Mouse (Mus musculus) CH12.LX (cell line): ENCODE results near the gene Pck2. TPM values are rescaled to one million over a fixed set of nuclear protein-coding genes. Genes with fewer than 3 reads are reported as not detected.
A peak's percentile ranks its signal among the peaks of the same experiment; 100 is the strongest.

Experiments used
- DNase-seq: peaks from one replicate; pipeline ENCODE4 v3.0.0-alpha.2; 2013; ENCODE audit errors: extremely low read depth
- H3K27ac ChIP-seq: 2 replicates; pipeline ENCODE4 v1.5.1; 2012; ENCODE audit warnings: low read depth, mild to moderate bottlenecking, control low read depth, moderate library complexity; ENCODE audit not compliant: insufficient read depth
- H3K27me3 ChIP-seq: replicated peaks from 2 replicates; pipeline ENCODE3; 2012; ENCODE audit warnings: inconsistent platforms
- H3K36me3 ChIP-seq, 2 experiments: replicated peaks in 1 of 2; 2 replicates each; pipeline versions ENCODE3 to v1.6.1; 2012; ENCODE audit warnings: inconsistent platforms in 1 of 2, low read length in 1 of 2, mild to moderate bottlenecking in 1 of 2, mixed read lengths in 1 of 2, moderate library complexity in 1 of 2; ENCODE audit not compliant: control insufficient read depth in 1 of 2, insufficient read depth in 1 of 2
- H3K4me1 ChIP-seq, 2 experiments: 2 replicates each; pipeline ENCODE4 v1.6.1; 2012; ENCODE audit warnings: inconsistent platforms in 1 of 2, moderate library complexity in 1 of 2; ENCODE audit not compliant: insufficient read depth in 2 of 2, control insufficient read depth in 1 of 2
- H3K4me2 ChIP-seq: 2 replicates; pipeline ENCODE4 v1.6.1; 2012; ENCODE audit warnings: low read depth, mild to moderate bottlenecking, control low read depth; ENCODE audit not compliant: poor library complexity, insufficient read depth, severe bottlenecking
- H3K4me3 ChIP-seq, 3 experiments: fragments of 150-350 bp in 1 of 3; sonication (generic) in 1 of 3; replicated peaks in 1 of 3; 2 replicates each; pipeline versions ENCODE3 to v1.5.1; 2011 to 2012; ENCODE audit warnings: low read depth in 2 of 3, low read length in 2 of 3, mild to moderate bottlenecking in 2 of 3, moderate library complexity in 2 of 3, control low read depth in 1 of 3, improper control_type of control experiment in 1 of 3, inconsistent platforms in 1 of 3, mixed read lengths in 1 of 3; ENCODE audit not compliant: poor library complexity in 1 of 3
- H3K79me2 ChIP-seq: replicated peaks from 2 replicates; pipeline ENCODE4 v1.6.1; 2012; ENCODE audit warnings: mild to moderate bottlenecking, moderate library complexity; ENCODE audit not compliant: control insufficient read depth, poor library complexity, insufficient read depth, severe bottlenecking; ENCODE audit errors: extremely low read depth
- H3K9ac ChIP-seq: 2 replicates; pipeline ENCODE4 v1.6.1; 2012; ENCODE audit warnings: low read depth, mild to moderate bottlenecking, control low read depth, moderate library complexity; ENCODE audit not compliant: insufficient read depth
- H3K9me3 ChIP-seq: replicated peaks from 2 replicates; pipeline ENCODE3; 2012; ENCODE audit warnings: low read length, inconsistent platforms, mixed read lengths
- BHLHE40 ChIP-seq: IDR thresholded peaks from 2 replicates; pipeline ENCODE4 v1.6.1; 2011; ENCODE audit warnings: mild to moderate bottlenecking, low read depth, low read length, improper control_type of control experiment
- CHD1 ChIP-seq: IDR thresholded peaks from 2 replicates; pipeline ENCODE4 v1.6.1; 2012; ENCODE audit warnings: low read depth, low read length, improper control_type of control experiment, inconsistent platforms
- CHD2 ChIP-seq: IDR thresholded peaks from 2 replicates; pipeline ENCODE4 v1.6.1; 2011; ENCODE audit warnings: low read length, improper control_type of control experiment
- CTCF ChIP-seq, 2 experiments: IDR thresholded peaks in 1 of 2; conservative IDR thresholded peaks in 1 of 2; 2 replicates each; pipeline ENCODE4 v1.5.1; 2011 to 2012; ENCODE audit warnings: low read depth in 2 of 2, low read length in 2 of 2, improper control_type of control experiment in 1 of 2, inconsistent platforms in 1 of 2, mild to moderate bottlenecking in 1 of 2, moderate library complexity in 1 of 2
- E2F4 ChIP-seq: IDR thresholded peaks from 2 replicates; pipeline ENCODE4 v1.6.1; 2011; ENCODE audit warnings: low read depth, low read length, improper control_type of control experiment; ENCODE audit not compliant: insufficient replicate concordance
- ELF1 ChIP-seq: IDR thresholded peaks from 2 replicates; pipeline ENCODE4 v1.6.1; 2014; ENCODE audit warnings: low read depth, mild to moderate bottlenecking, inconsistent platforms, low read length, improper control_type of control experiment
- EP300 ChIP-seq: IDR thresholded peaks from 2 replicates; pipeline ENCODE4 v1.6.1; 2011; ENCODE audit warnings: low read length, improper control_type of control experiment
- ETS1 ChIP-seq: conservative IDR thresholded peaks from 2 replicates; pipeline ENCODE4 v1.6.1; 2012; ENCODE audit warnings: low read depth, mild to moderate bottlenecking, inconsistent platforms, low read length, improper control_type of control experiment, moderate library complexity
- GABPA ChIP-seq: IDR thresholded peaks from 2 replicates; pipeline ENCODE4 v1.6.1; 2012; ENCODE audit warnings: low read depth, low read length, improper control_type of control experiment, inconsistent platforms; ENCODE audit not compliant: insufficient replicate concordance
- HCFC1 ChIP-seq: IDR thresholded peaks from 2 replicates; pipeline ENCODE4 v1.6.1; 2012; ENCODE audit warnings: low read depth, mild to moderate bottlenecking, inconsistent platforms, low read length, improper control_type of control experiment
- IRF4 ChIP-seq: IDR thresholded peaks from 2 replicates; pipeline ENCODE4 v1.6.1; 2014; ENCODE audit warnings: low read depth, mild to moderate bottlenecking, inconsistent platforms, low read length, improper control_type of control experiment
- JUN ChIP-seq: IDR thresholded peaks from 2 replicates; pipeline ENCODE4 v1.6.1; 2011; ENCODE audit warnings: low read depth, mild to moderate bottlenecking, low read length, improper control_type of control experiment, moderate library complexity; ENCODE audit not compliant: insufficient read depth
- JUND ChIP-seq: conservative IDR thresholded peaks from 2 replicates; pipeline ENCODE4 v1.6.1; 2011; ENCODE audit warnings: low read depth, low read length, improper control_type of control experiment
- KAT2A ChIP-seq: IDR thresholded peaks from 2 replicates; pipeline ENCODE4 v1.6.1; 2012; ENCODE audit warnings: low read length, improper control_type of control experiment, inconsistent platforms; ENCODE audit not compliant: insufficient replicate concordance
- MAFK ChIP-seq: IDR thresholded peaks from 2 replicates; pipeline ENCODE4 v1.6.1; 2011; ENCODE audit warnings: low read length, improper control_type of control experiment; ENCODE audit not compliant: insufficient replicate concordance
- MAX ChIP-seq: IDR thresholded peaks from 2 replicates; pipeline ENCODE4 v1.6.1; 2011; ENCODE audit warnings: low read length, improper control_type of control experiment
- MAZ ChIP-seq: IDR thresholded peaks from 2 replicates; pipeline ENCODE4 v1.6.1; 2012; ENCODE audit warnings: low read depth, mild to moderate bottlenecking, inconsistent platforms, low read length, improper control_type of control experiment, moderate library complexity
- MEF2A ChIP-seq: IDR thresholded peaks from 2 replicates; pipeline ENCODE4 v1.6.1; 2014; ENCODE audit warnings: low read depth, mild to moderate bottlenecking, inconsistent platforms, low read length, improper control_type of control experiment, borderline replicate concordance
- MXI1 ChIP-seq: IDR thresholded peaks from 2 replicates; pipeline ENCODE4 v1.6.1; 2011; ENCODE audit warnings: mild to moderate bottlenecking, low read depth, low read length, improper control_type of control experiment
- MYC ChIP-seq: IDR thresholded peaks from 2 replicates; pipeline ENCODE4 v1.6.1; 2011; ENCODE audit warnings: low read depth, mild to moderate bottlenecking, improper control_type of control experiment, low read length
- NELFE ChIP-seq: IDR thresholded peaks from 2 replicates; pipeline ENCODE4 v1.6.1; 2011; ENCODE audit warnings: low read depth, low read length, improper control_type of control experiment
- NRF1 ChIP-seq: IDR thresholded peaks from 2 replicates; pipeline ENCODE4 v1.6.1; 2014; ENCODE audit warnings: low read depth, mild to moderate bottlenecking, inconsistent platforms, low read length, improper control_type of control experiment, moderate library complexity
- PAX5 ChIP-seq: IDR thresholded peaks from 2 replicates; pipeline ENCODE4 v1.6.1; 2012; ENCODE audit warnings: low read length, inconsistent platforms, mixed read lengths
- POLR2A ChIP-seq: IDR thresholded peaks from 2 replicates; pipeline ENCODE4 v1.6.1; 2011; ENCODE audit warnings: low read depth, mild to moderate bottlenecking, improper control_type of control experiment, low read length
- POLR2AphosphoS2 ChIP-seq: IDR thresholded peaks from 2 replicates; pipeline ENCODE4 v1.6.1; 2011; ENCODE audit warnings: low read depth, low read length, improper control_type of control experiment
- RAD21 ChIP-seq: IDR thresholded peaks from 2 replicates; pipeline ENCODE4 v1.6.1; 2011; ENCODE audit warnings: low read depth, mild to moderate bottlenecking, low read length, improper control_type of control experiment, moderate library complexity
- RCOR1 ChIP-seq: conservative IDR thresholded peaks from 2 replicates; pipeline ENCODE4 v1.6.1; 2012; ENCODE audit warnings: low read depth, mild to moderate bottlenecking, inconsistent platforms, low read length, improper control_type of control experiment
- SIN3A ChIP-seq: IDR thresholded peaks from 2 replicates; pipeline ENCODE4 v1.6.1; 2012; ENCODE audit warnings: low read length, improper control_type of control experiment, inconsistent platforms
- SMC3 ChIP-seq: IDR thresholded peaks from 2 replicates; pipeline ENCODE4 v1.6.1; 2011; ENCODE audit warnings: low read depth, low read length, improper control_type of control experiment
- TBP ChIP-seq: conservative IDR thresholded peaks from 2 replicates; pipeline ENCODE4 v1.6.1; 2011; ENCODE audit warnings: low read depth, low read length, improper control_type of control experiment
- TCF12 ChIP-seq: IDR thresholded peaks from 2 replicates; pipeline ENCODE4 v1.6.1; 2014; ENCODE audit warnings: low read depth, mild to moderate bottlenecking, inconsistent platforms, low read length, improper control_type of control experiment
- UBTF ChIP-seq: IDR thresholded peaks from 2 replicates; pipeline ENCODE4 v1.6.1; 2012; ENCODE audit warnings: low read depth, mild to moderate bottlenecking, inconsistent platforms, low read length, improper control_type of control experiment, moderate library complexity
- USF1 ChIP-seq: IDR thresholded peaks from 2 replicates; pipeline ENCODE4 v1.6.1; 2014; ENCODE audit warnings: low read depth, mild to moderate bottlenecking, inconsistent platforms, low read length, improper control_type of control experiment
- USF2 ChIP-seq: conservative IDR thresholded peaks from 2 replicates; pipeline ENCODE4 v1.6.1; 2011; ENCODE audit warnings: low read depth, low read length, improper control_type of control experiment
- ZC3H11A ChIP-seq: IDR thresholded peaks from 2 replicates; pipeline ENCODE4 v1.6.1; 2012; ENCODE audit warnings: low read depth, mild to moderate bottlenecking, inconsistent platforms, low read length, improper control_type of control experiment
- ZKSCAN1 ChIP-seq: IDR thresholded peaks from 2 replicates; pipeline ENCODE4 v1.6.1; 2012; ENCODE audit warnings: low read depth, inconsistent platforms, low read length, improper control_type of control experiment, borderline replicate concordance
- ZMIZ1 ChIP-seq: IDR thresholded peaks from 2 replicates; pipeline ENCODE4 v1.6.1; 2012; ENCODE audit warnings: low read depth, mild to moderate bottlenecking, inconsistent platforms, low read length, improper control_type of control experiment
- ZNF384 ChIP-seq: IDR thresholded peaks from 2 replicates; pipeline ENCODE4 v1.6.1; 2012; ENCODE audit warnings: low read depth, low read length, improper control_type of control experiment, inconsistent platforms
- dilution Hi-C: fragments of 300-500 bp; cut with MboI; formaldehyde crosslinking; loops from 2 replicates; pipeline ENCODE4 v1.14.3; 2020; ENCODE audit warnings: low sequenced_read_pairs; ENCODE audit not compliant: extremely low pct_unique_long_range_greater_than_20kb, extremely low pct_ligation_motif_present
- in situ Hi-C: fragments of 300-500 bp; cut with MboI; formaldehyde crosslinking; loops from 3 replicates; pipeline ENCODE4 v1.14.3; 2019; ENCODE audit warnings: low sequenced_read_pairs, low pct_ligation_motif_present, low pct_unique_long_range_greater_than_20kb, mixed read lengths
- polyA plus RNA-seq: library from polyadenylated mRNA; unstranded; fragments of >175 nt; gene quantifications from 2 replicates; pipeline ENCODE4 v1.2.1, GENCODE M21; 2012; ENCODE audit warnings: low read depth; ENCODE audit not compliant: insufficient read length
- total RNA-seq, 2 experiments: library from RNA; depleted of rRNA; stranded (reverse); fragments of 300-350 nt in 1 of 2; fragments of >200 nt in 1 of 2; gene quantifications; 2 replicates each; pipeline ENCODE4 v1.2.3; 2012 to 2014

The Pck2 gene
- total and polyA plus RNA-seq, 3 experiments, result 120 to 286 (median 144) TPM

DNA sequence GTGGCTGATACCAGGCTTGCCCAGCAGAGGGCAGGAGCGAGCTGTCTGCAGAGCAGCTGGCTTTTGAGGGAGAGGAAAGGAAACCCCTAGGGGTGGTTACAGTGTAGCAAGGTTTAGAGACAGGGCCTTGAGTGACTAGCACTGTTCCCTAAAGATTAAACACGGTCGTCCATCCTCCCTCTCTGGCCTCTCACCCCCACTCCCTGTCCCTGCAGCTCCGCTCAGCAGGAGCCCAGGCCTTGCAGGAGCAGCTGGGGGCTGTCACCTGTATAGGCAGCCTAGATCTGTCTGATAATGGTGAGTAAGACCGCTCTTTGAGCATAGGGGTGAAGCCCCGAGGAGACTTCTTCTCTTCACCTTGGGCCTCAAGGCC is 42.6 kb upstream of the Pck2 start:
- Histone ChIP-seq H3K36me3 (peaks cover 0 to 78% of the 10 kb centered on the region in 2 experiments), H3K4me1 (peaks cover 17 to 37% of the 10 kb centered on the region in 2 experiments), H3K9ac (no peak overlapping the region; the same call in 1 of the 2 replicates), H3K79me2 (no peaks in the 10 kb centered on the region), H3K4me2 (0 out of 2 replicates have a peak overlapping the region, but pooled peaks have one; percentile 7), H3K4me3 (no peak overlapping the region), H3K9me3 (no peaks in the 10 kb centered on the region), H3K27me3 (no peaks in the 10 kb centered on the region), H3K27ac (no peak overlapping the region)
- dilution Hi-C loops (no loop called here), in situ Hi-C loops (no loop called here)
- peak; percentile 85 for DNase-seq
- TF ChIP-seq MXI1, result no peak
- no peak for TF ChIP-seq MYC
- 0 out of 2 replicates have a peak, but pooled peaks have one; percentile 40 for TF ChIP-seq UBTF
- TF ChIP-seq BHLHE40, result no peak
- no peak for TF ChIP-seq POLR2A
- no peak for TF ChIP-seq HCFC1
- TF ChIP-seq JUND, result no peak
- no peak for TF ChIP-seq GABPA
- no peak for TF ChIP-seq ELF1
- peak; percentile 68 for TF ChIP-seq ZC3H11A
- no peak for TF ChIP-seq MAFK
- TF ChIP-seq CHD2, result no peak
- no peak for TF ChIP-seq CHD1
- no peak; the same call in 1 of the 2 replicates for TF ChIP-seq NELFE
- peak; percentile 98 for TF ChIP-seq SMC3
- TF ChIP-seq PAX5, result no peak
- TF ChIP-seq RAD21, result peak; percentile 95
- no peak for TF ChIP-seq USF2
- TF ChIP-seq IRF4, result peak; percentile 38; the same call in 1 of the 2 replicates
- no peak for TF ChIP-seq ZKSCAN1
- TF ChIP-seq TCF12, result no peak
- no peak for TF ChIP-seq ZMIZ1
- TF ChIP-seq MAZ, result no peak
- TF ChIP-seq SIN3A, result 0 out of 2 replicates have a peak, but pooled peaks have one; percentile 32
- no peak; the same call in 1 of the 2 replicates for TF ChIP-seq ETS1
- 0 out of 2 replicates have a peak, but pooled peaks have one; percentile 10 for TF ChIP-seq MEF2A
- TF ChIP-seq TBP, result no peak
- peak; percentile 95 to 98 for TF ChIP-seq CTCF (conservative IDR thresholded peaks at IDR 0.05 in 1 of 2, IDR thresholded peaks at IDR 0.05 in 1 of 2; ENCODE audit: low read depth in 2 of 2, low read length in 2 of 2)
- TF ChIP-seq NRF1, result no peak
- no peak for TF ChIP-seq ZNF384
- TF ChIP-seq MAX, result no peak
- TF ChIP-seq EP300, result no peak
- TF ChIP-seq E2F4, result no peak
- TF ChIP-seq USF1, result no peak; the same call in 1 of the 2 replicates
- no peak for TF ChIP-seq JUN
- TF ChIP-seq RCOR1, result no peak
- TF ChIP-seq KAT2A, result no peak
- TF ChIP-seq POLR2AphosphoS2, result no peak
